Mouse (Mus musculus) lung, postnatal 0 days (tissue): ENCODE measurements at regions not wholly inside any gene's neighbourhood (a gene's known extent, or its start where the extent isn't known, plus 50 kb on each side); places are given as distances from the start of the nearest gene placed in this dataset.

Source experiments
- ATAC-seq: fragments of 200-750 bp; cut with Nextera tagmentation; 2 replicates; pipeline ENCODE4 v1.8.0; 2017; ENCODE audit warnings: moderate library complexity
- DNase-seq: peaks from one replicate; pipeline ENCODE4 v3.0.0-alpha.2; 2016; ENCODE audit warnings: low spot score
- H3K27ac ChIP-seq: fragments of 300-500 bp; sonication (generic); 2 replicates; pipeline ENCODE4 v1.5.1; 2014; ENCODE audit warnings: antibody characterized with exemption, mild to moderate bottlenecking, low read length, mixed read lengths
- H3K27me3 ChIP-seq: fragments of 300-500 bp; sonication (generic); replicated peaks from 2 replicates; pipeline ENCODE4 v1.6.1; 2014; ENCODE audit warnings: low read length, mixed read lengths; ENCODE audit not compliant: insufficient read depth
- H3K36me3 ChIP-seq: fragments of 300-500 bp; sonication (generic); 2 replicates; pipeline ENCODE4 v1.6.1; 2014; ENCODE audit warnings: low read length, mixed read lengths; ENCODE audit not compliant: insufficient read depth
- H3K4me1 ChIP-seq: fragments of 300-500 bp; sonication (generic); 2 replicates; pipeline ENCODE4 v1.6.1; 2014; ENCODE audit warnings: antibody characterized with exemption, low read depth, low read length, mixed read lengths; ENCODE audit not compliant: insufficient read depth
- H3K4me2 ChIP-seq: fragments of 300-500 bp; sonication (generic); replicated peaks from 2 replicates; pipeline ENCODE4 v1.6.1; 2014; ENCODE audit warnings: low read depth, mild to moderate bottlenecking, low read length, moderate library complexity, mixed read lengths
- H3K4me3 ChIP-seq: fragments of 300-500 bp; sonication (generic); 2 replicates; pipeline ENCODE4 v1.5.1; 2014; ENCODE audit warnings: low read depth, low read length
- H3K9ac ChIP-seq: fragments of 300-500 bp; sonication (generic); replicated peaks from 2 replicates; pipeline ENCODE4 v1.6.1; 2014; ENCODE audit warnings: low read depth, mild to moderate bottlenecking
- H3K9me3 ChIP-seq: fragments of 300-500 bp; sonication (generic); 2 replicates; pipeline ENCODE4 v1.6.1; 2016; ENCODE audit warnings: low read length, mixed read lengths
- CTCF ChIP-seq: IDR thresholded peaks from 2 replicates; pipeline ENCODE4 v1.5.1; 2016; ENCODE audit warnings: antibody characterized with exemption, mild to moderate bottlenecking
- EP300 ChIP-seq: IDR thresholded peaks from 2 replicates; pipeline ENCODE4 v1.6.1; 2016; ENCODE audit warnings: antibody characterized with exemption, mild to moderate bottlenecking, control low read depth
- WGBS: fragments of 180-500 bp; shearing (Covaris S2); extraction: QIAGEN DNeasy Blood & Tissue Kit; methylation state at CpG from one replicate; pipeline ENCODE4 v1.1.7; 2014; 5-methylcytosine and 5-hydroxymethylcytosine counted together

GRCm38 (mm10) chr12:50851644-50852043, 202.7 kb upstream of the Prkd1 start:
- Histone ChIP-seq H3K9ac (no peak overlapping the region), H3K4me2 (no peak overlapping the region), H3K4me1 (no peaks in the 10 kb centered on the region), H3K4me3 (no peak overlapping the region), H3K9me3 (no peaks in the 10 kb centered on the region), H3K27ac (no peak overlapping the region), H3K36me3 (no peaks in the 10 kb centered on the region), H3K27me3 (no peaks in the 10 kb centered on the region)
- DNase-seq: no peak
- no peak for ATAC-seq
- TF ChIP-seq CTCF (no peak), EP300 (no peak)
- 76% methylated on average over 3 of the region's 3 CpGs for WGBS

GRCm38 (mm10) chr12:50847976-50848375, 199.1 kb upstream of the Prkd1 start:
- 48% methylated on average over 3 of the region's 3 CpGs for WGBS
- no peak for ATAC-seq
- Histone ChIP-seq H3K27me3 (no peaks in the 10 kb centered on the region), H3K36me3 (no peaks in the 10 kb centered on the region), H3K27ac (no peak overlapping the region), H3K9ac (no peak overlapping the region), H3K4me1 (no peaks in the 10 kb centered on the region), H3K9me3 (no peaks in the 10 kb centered on the region), H3K4me3 (no peak overlapping the region), H3K4me2 (no peak overlapping the region)
- TF ChIP-seq CTCF: no peak
- no peak for TF ChIP-seq EP300
- DNase-seq: peak; percentile 64

- Histone ChIP-seq H3K4me1 (no peaks in the 10 kb centered on the region), H3K9me3 (no peaks in the 10 kb centered on the region), H3K27me3 (no peaks in the 10 kb centered on the region), H3K9ac (no peak overlapping the region), H3K36me3 (no peaks in the 10 kb centered on the region), H3K27ac (no peak overlapping the region), H3K4me3 (no peak overlapping the region), H3K4me2 (no peak overlapping the region)
- WGBS: 84% methylated on average over 6 of the region's 6 CpGs
- TF ChIP-seq CTCF: no peak
- TF ChIP-seq EP300: no peak
- DNase-seq (no peak), ATAC-seq (no peak)
Observed at GRCm38 (mm10) chr12:50842744-50843143, 193.8 kb upstream of the Prkd1 start.

GRCm38 (mm10) chr12:50839391-50839790, 190.5 kb upstream of the Prkd1 start:
- no peak overlapping the region for H3K4me3 ChIP-seq
- WGBS: 64% methylated on average over 2 of the region's 2 CpGs

GRCm38 (mm10) chr12:50808731-50809281, 159.9 kb upstream of the Prkd1 start:
- ATAC-seq: no peak
- Histone ChIP-seq H3K27me3 (no peaks in the 10 kb centered on the region), H3K27ac (no peak overlapping the region), H3K4me3 (no peak overlapping the region), H3K36me3 (no peaks in the 10 kb centered on the region), H3K4me2 (no peak overlapping the region), H3K4me1 (no peaks in the 10 kb centered on the region), H3K9me3 (no peaks in the 10 kb centered on the region), H3K9ac (no peak overlapping the region)
- 66% methylated on average over 7 of the region's 7 CpGs for WGBS
- no peak for DNase-seq
- no peak for TF ChIP-seq CTCF
- no peak for TF ChIP-seq EP300

More at GRCm38 (mm10) chr12:50839391-50839790, 190.5 kb upstream of the Prkd1 start:
- no peaks in the 10 kb centered on the region for H3K36me3 ChIP-seq
- DNase-seq: no peak
- no peaks in the 10 kb centered on the region for H3K9me3 ChIP-seq
- no peak overlapping the region for H3K9ac ChIP-seq
- no peak overlapping the region for H3K4me2 ChIP-seq
- H3K27ac ChIP-seq: no peak overlapping the region
- no peaks in the 10 kb centered on the region for H3K27me3 ChIP-seq
- H3K4me1 ChIP-seq: no peaks in the 10 kb centered on the region
- no peak for ATAC-seq
- TF ChIP-seq EP300 (no peak), CTCF (no peak)

DNA sequence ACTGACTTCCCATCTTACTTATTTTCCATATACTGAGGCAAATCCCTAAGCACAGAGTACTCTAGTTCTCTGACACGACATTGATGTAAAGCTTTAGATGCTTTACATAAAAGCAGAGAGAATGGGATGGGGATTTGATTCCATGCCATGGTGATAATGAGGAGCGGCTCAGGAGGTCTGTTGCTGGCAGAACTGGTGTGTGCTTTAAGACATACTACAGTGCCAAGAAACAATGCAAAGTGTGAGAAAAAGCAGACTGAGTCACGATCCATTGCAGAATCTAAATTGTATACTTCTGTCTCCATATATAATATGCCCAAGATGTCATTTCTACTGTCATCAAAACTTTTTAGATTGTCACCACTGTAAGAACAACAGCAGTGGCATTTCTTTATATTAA, 155.5 kb upstream of the Prkd1 start:
- Histone ChIP-seq H3K4me3 (no peak overlapping the region), H3K9ac (no peak overlapping the region), H3K9me3 (no peaks in the 10 kb centered on the region), H3K4me2 (no peak overlapping the region), H3K27ac (no peak overlapping the region), H3K4me1 (no peaks in the 10 kb centered on the region), H3K36me3 (no peaks in the 10 kb centered on the region), H3K27me3 (no peaks in the 10 kb centered on the region)
- DNase-seq: no peak
- ATAC-seq: no peak
- no peak for TF ChIP-seq CTCF
- TF ChIP-seq EP300: no peak
- whole genome bisulfite sequencing: 57% methylated on average over 3 of the region's 3 CpGs
